Mouse (Mus musculus) liver, postnatal 0 days (tissue): Measurements from ENCODE around the gene Prap1.

Source experiments
- CTCF ChIP-seq: sonication (generic); IDR thresholded peaks from 2 replicates; pipeline ENCODE4 v1.5.1; 2016; ENCODE audit warnings: antibody characterized with exemption, low read depth
- EP300 ChIP-seq: IDR thresholded peaks from 2 replicates; pipeline ENCODE4 v1.6.1; 2016; ENCODE audit warnings: antibody characterized with exemption, low read depth, mild to moderate bottlenecking

DNA sequence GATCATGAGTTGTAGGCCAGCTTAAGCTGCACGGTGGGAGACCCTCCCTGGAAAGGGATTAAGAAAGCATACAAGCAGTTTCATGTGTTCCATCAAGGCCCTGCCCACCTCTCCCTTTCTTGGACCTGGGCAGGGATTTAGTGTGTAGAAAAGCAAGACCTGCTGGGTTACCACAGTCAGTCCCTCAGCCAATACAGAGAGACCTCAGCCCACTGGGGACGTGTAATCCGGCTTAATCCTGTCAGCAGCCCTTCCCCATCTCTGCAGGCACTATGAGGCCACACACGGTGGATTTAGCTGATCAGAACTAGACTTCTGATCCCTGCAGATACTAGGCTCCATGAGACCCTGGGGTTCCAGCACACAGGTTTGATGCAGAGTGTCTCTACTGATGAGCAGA lies 33.6 kb upstream of the Prap1 start:
- TF ChIP-seq CTCF (no peak), EP300 (no peak)
